Mouse (Mus musculus): ENCODE data around the gene Cnksr1. TPM values are rescaled to one million over a fixed set of nuclear protein-coding genes. Genes with fewer than 3 reads are reported as not detected.

The Cnksr1 gene
- polyA plus RNA-seq, 1 experiment from 2014 or later, result 3.9 TPM

GRCm38 (mm10) chr4:134183711-134184110 is 54.5 kb downstream of the Cnksr1 start:
- ATAC-seq (ENCODE audit: insufficient number of reproducible peaks, insufficient read depth, low FRiP score, low TSS enrichment, low read depth), result no peak
- Histone ChIP-seq H3K27ac (no peak overlapping the region), H3K36me3 (peaks cover 7% of the 10 kb centered on the region; the same call in 1 of the 2 replicates), H3K9me3 (no peaks in the 10 kb centered on the region), H3K4me2 (no peak overlapping the region), H3K4me3 (no peak overlapping the region), H3K4me1 (peaks cover 10% of the 10 kb centered on the region), H3K9ac (no peak overlapping the region), H3K27me3 (no peaks in the 10 kb centered on the region)
- 81% methylated on average over 3 of the region's 3 CpGs for WGBS

DNA sequence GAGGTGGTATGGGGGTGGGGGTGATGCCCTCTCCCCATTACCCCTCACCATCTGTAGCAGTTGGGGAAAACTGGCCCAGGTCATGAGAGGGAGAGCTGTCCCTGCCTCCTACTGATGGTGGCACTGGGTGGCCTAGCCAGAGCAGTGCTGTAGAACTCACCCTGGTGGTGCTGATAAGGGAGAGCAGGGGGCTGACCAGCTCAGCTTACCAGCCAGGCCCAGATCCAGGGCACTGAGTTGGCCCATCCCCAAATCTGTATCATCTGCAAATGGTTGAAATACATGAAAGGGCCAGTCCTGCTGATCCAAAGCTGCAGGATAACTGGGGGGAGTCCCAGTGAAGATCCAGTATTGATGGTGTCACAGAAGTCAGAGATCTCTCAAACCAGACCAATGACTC is 56.4 kb downstream of the Cnksr1 start:
- H3K36me3 ChIP-seq, result peaks cover 7% of the 10 kb centered on the region; the same call in 1 of the 2 replicates
- H3K27me3 ChIP-seq, result no peaks in the 10 kb centered on the region
- ATAC-seq (ENCODE audit: insufficient number of reproducible peaks, insufficient read depth, low FRiP score, low TSS enrichment, low read depth), result no peak
- no peak overlapping the region for H3K27ac ChIP-seq
- no peak overlapping the region for H3K4me3 ChIP-seq
- H3K4me1 ChIP-seq, result peaks cover 10% of the 10 kb centered on the region
- no peak overlapping the region for H3K9ac ChIP-seq
- no peak overlapping the region for H3K4me2 ChIP-seq
- H3K9me3 ChIP-seq, result no peaks in the 10 kb centered on the region

DNA sequence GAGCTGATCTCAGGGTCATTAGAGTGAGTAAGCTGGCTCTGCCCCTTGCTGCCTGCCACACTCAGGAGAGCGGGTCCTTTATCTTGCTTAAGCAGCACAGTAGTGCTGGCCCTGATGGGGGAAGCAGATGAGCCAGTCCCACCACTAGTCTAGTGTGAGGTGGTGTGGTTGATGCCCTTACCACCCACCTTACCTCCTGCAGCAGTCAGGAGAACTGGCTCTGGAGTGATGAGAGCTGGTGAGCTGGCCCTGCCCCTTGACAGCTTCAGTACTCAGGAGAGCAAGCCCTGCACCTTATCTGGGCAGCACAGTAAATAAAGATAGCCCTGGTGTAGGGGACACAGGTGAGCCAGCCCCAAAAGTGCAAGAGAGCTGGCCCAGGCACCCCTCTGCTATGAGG is 57.1 kb downstream of the Cnksr1 start:
- Histone ChIP-seq H3K4me1 (peaks cover 8% of the 10 kb centered on the region), H3K4me3 (no peak overlapping the region), H3K9me3 (no peaks in the 10 kb centered on the region), H3K4me2 (no peak overlapping the region), H3K9ac (no peak overlapping the region), H3K27me3 (no peaks in the 10 kb centered on the region), H3K36me3 (peaks cover 11% of the 10 kb centered on the region; the same call in 1 of the 2 replicates), H3K27ac (no peak overlapping the region)
- no peak for ATAC-seq (ENCODE audit: insufficient number of reproducible peaks, insufficient read depth, low FRiP score, low TSS enrichment, low read depth)
- WGBS, result 100% methylated on average over 1 of the region's 1 CpGs

Other genes with a start within 250 kb of the Cnksr1 start
- gene Dhdds, start 237.5 kb downstream of the Cnksr1 start, polyA plus RNA-seq (2015; fragmentation: Nextera tagmentation; extraction: Ambion mirVana), result 45.1 and 49.9 TPM in 2 replicates
- gene Lin28a, start 219.6 kb downstream of the Cnksr1 start, polyA plus RNA-seq (2015; fragmentation: Nextera tagmentation; extraction: Ambion mirVana), result not detected in 2 replicates
- gene Zfp683, start 184.6 kb downstream of the Cnksr1 start, polyA plus RNA-seq (2015; fragmentation: Nextera tagmentation; extraction: Ambion mirVana), result not detected in 2 replicates
- 4.7 and 7.8 TPM in 2 replicates for gene Crybg2, start 177.6 kb downstream of the Cnksr1 start, polyA plus RNA-seq (2015; fragmentation: Nextera tagmentation; extraction: Ambion mirVana)
- gene Cd52, start 143.3 kb downstream of the Cnksr1 start, polyA plus RNA-seq (2015; fragmentation: Nextera tagmentation; extraction: Ambion mirVana), result 9.1 and 11.2 TPM in 2 replicates
- 11.6 and 11.9 TPM in 2 replicates for gene Ubxn11, start 135.8 kb downstream of the Cnksr1 start, polyA plus RNA-seq (2015; fragmentation: Nextera tagmentation; extraction: Ambion mirVana)
- 412 and 420 TPM in 2 replicates for gene Sh3bgrl3, start 109.6 kb downstream of the Cnksr1 start, polyA plus RNA-seq (2015; fragmentation: Nextera tagmentation; extraction: Ambion mirVana)
- gene Cep85, start 51.3 kb downstream of the Cnksr1 start, polyA plus RNA-seq (2015; fragmentation: Nextera tagmentation; extraction: Ambion mirVana), result 36.2 and 37.4 TPM in 2 replicates
- gene Gm7534, start 35.4 kb downstream of the Cnksr1 start, polyA plus RNA-seq (2015; fragmentation: Nextera tagmentation; extraction: Ambion mirVana), result not detected in 2 replicates
- 0.18 TPM in 1 of 2 replicates, not detected in the other for gene Catsper4, start 11.0 kb downstream of the Cnksr1 start, polyA plus RNA-seq (2015; fragmentation: Nextera tagmentation; extraction: Ambion mirVana)
- gene E130218I03Rik, start 5.3 kb upstream of the Cnksr1 start, polyA plus RNA-seq (2015; fragmentation: Nextera tagmentation; extraction: Ambion mirVana), result 0.72 TPM in 1 of 2 replicates, not detected in the other
- gene Zfp593, start 7.2 kb upstream of the Cnksr1 start, polyA plus RNA-seq (2015; fragmentation: Nextera tagmentation; extraction: Ambion mirVana), result 18.8 and 19.7 TPM in 2 replicates
- not detected in 2 replicates for gene Gm30191, start 8.5 kb upstream of the Cnksr1 start, polyA plus RNA-seq (2015; fragmentation: Nextera tagmentation; extraction: Ambion mirVana)
- gene Grrp1, start 15.7 kb upstream of the Cnksr1 start, polyA plus RNA-seq (2015; fragmentation: Nextera tagmentation; extraction: Ambion mirVana), result 3.9 and 6.4 TPM in 2 replicates
- gene Pdik1l, start 49.5 kb upstream of the Cnksr1 start, polyA plus RNA-seq (2015; fragmentation: Nextera tagmentation; extraction: Ambion mirVana), result 23.4 and 23.8 TPM in 2 replicates
- 1.2 and 1.7 TPM in 2 replicates for gene Trim63, start 76.7 kb upstream of the Cnksr1 start, polyA plus RNA-seq (2015; fragmentation: Nextera tagmentation; extraction: Ambion mirVana)
- 0.34 and 0.38 TPM in 2 replicates for gene Slc30a2, start 104.8 kb upstream of the Cnksr1 start, polyA plus RNA-seq (2015; fragmentation: Nextera tagmentation; extraction: Ambion mirVana)
- gene Extl1, start 145.5 kb upstream of the Cnksr1 start, polyA plus RNA-seq (2015; fragmentation: Nextera tagmentation; extraction: Ambion mirVana), result 4.5 and 5.4 TPM in 2 replicates
- 12.0 and 13.0 TPM in 2 replicates for gene Pafah2, start 157.9 kb upstream of the Cnksr1 start, polyA plus RNA-seq (2015; fragmentation: Nextera tagmentation; extraction: Ambion mirVana)
- gene Stmn1, start 229.9 kb upstream of the Cnksr1 start, polyA plus RNA-seq (2015; fragmentation: Nextera tagmentation; extraction: Ambion mirVana), result 2,120 and 2,313 TPM in 2 replicates

Data from embryonic facial prominence, embryonic 13.5 days (tissue).